Mouse (Mus musculus) liver, adult 2 months (tissue): ENCODE measurements around the gene Pde4dip. TPM values are rescaled to one million over a fixed set of nuclear protein-coding genes. Genes with fewer than 3 reads are reported as not detected.
A peak's percentile ranks its signal among the peaks of the same experiment; 100 is the strongest.

Source experiments
- DNase-seq: peaks from one replicate; pipeline ENCODE4 v3.0.0-alpha.2; 2011; ENCODE audit warnings: low read depth, low spot score; ENCODE audit errors: extremely low read depth
- H3K27ac ChIP-seq: fragments of 200-500 bp; replicated peaks from 2 replicates; pipeline ENCODE4 v1.5.1; 2012; ENCODE audit warnings: low read depth, mild to moderate bottlenecking, control low read depth, inconsistent platforms, low read length; ENCODE audit not compliant: insufficient read depth
- H3K27me3 ChIP-seq: fragments of 200-500 bp; 2 replicates; pipeline ENCODE4 v1.6.1; 2012; ENCODE audit warnings: mild to moderate bottlenecking, moderate library complexity, low read length, inconsistent platforms; ENCODE audit not compliant: control insufficient read depth, insufficient read depth
- H3K36me3 ChIP-seq: fragments of 200-500 bp; 2 replicates; pipeline ENCODE4 v1.6.1; 2012; ENCODE audit warnings: low read length, inconsistent platforms; ENCODE audit not compliant: control insufficient read depth, insufficient read depth
- H3K4me1 ChIP-seq: fragments of 200-500 bp; 2 replicates; pipeline ENCODE4 v1.6.1; 2011; ENCODE audit warnings: low read length; ENCODE audit not compliant: control insufficient read depth, insufficient read depth
- H3K4me3 ChIP-seq: fragments of 200-500 bp; 2 replicates; pipeline ENCODE4 v1.5.1; 2011; ENCODE audit warnings: low read depth, mild to moderate bottlenecking, control low read depth, low read length, moderate library complexity; ENCODE audit not compliant: insufficient read depth
- H3K79me2 ChIP-seq: fragments of 200-500 bp; 2 replicates; pipeline ENCODE4 v1.6.1; 2012; ENCODE audit warnings: inconsistent platforms, mild to moderate bottlenecking, low read length, moderate library complexity; ENCODE audit not compliant: control insufficient read depth, insufficient read depth
- H3K9ac ChIP-seq: fragments of 200-500 bp; 2 replicates; pipeline ENCODE4 v1.6.1; 2012; ENCODE audit warnings: low read depth, mild to moderate bottlenecking, control low read depth, inconsistent platforms, low read length
- CTCF ChIP-seq: fragments of 200-500 bp; IDR thresholded peaks from 2 replicates; pipeline ENCODE4 v1.5.1; 2011; ENCODE audit warnings: low read depth, low read length, control low read depth
- POLR2A ChIP-seq: fragments of 200-500 bp; IDR thresholded peaks from 2 replicates; pipeline ENCODE4 v1.6.1; 2011; ENCODE audit warnings: low read length, control low read depth; ENCODE audit not compliant: insufficient read depth; ENCODE audit errors: extremely low read depth
- WGBS: fragments of 180-500 bp; shearing (Covaris S2); methylation state at CpG from one replicate; pipeline ENCODE4 v1.1.7; 2018; 5-methylcytosine and 5-hydroxymethylcytosine counted together
- polyA plus RNA-seq: library from polyadenylated mRNA; depleted of rRNA; stranded (reverse); fragments of >200 nt; gene quantifications from 2 replicates; pipeline ENCODE4 v1.2.3, GENCODE M21; 2012
- total RNA-seq: library from RNA; depleted of rRNA; stranded (reverse); fragments of >200 nt; gene quantifications from 2 replicates; pipeline ENCODE4 v1.2.3, GENCODE M21; 2014

The Pde4dip gene
- total and polyA plus RNA-seq, 2 experiments = 24.0 to 50.1 TPM

DNA sequence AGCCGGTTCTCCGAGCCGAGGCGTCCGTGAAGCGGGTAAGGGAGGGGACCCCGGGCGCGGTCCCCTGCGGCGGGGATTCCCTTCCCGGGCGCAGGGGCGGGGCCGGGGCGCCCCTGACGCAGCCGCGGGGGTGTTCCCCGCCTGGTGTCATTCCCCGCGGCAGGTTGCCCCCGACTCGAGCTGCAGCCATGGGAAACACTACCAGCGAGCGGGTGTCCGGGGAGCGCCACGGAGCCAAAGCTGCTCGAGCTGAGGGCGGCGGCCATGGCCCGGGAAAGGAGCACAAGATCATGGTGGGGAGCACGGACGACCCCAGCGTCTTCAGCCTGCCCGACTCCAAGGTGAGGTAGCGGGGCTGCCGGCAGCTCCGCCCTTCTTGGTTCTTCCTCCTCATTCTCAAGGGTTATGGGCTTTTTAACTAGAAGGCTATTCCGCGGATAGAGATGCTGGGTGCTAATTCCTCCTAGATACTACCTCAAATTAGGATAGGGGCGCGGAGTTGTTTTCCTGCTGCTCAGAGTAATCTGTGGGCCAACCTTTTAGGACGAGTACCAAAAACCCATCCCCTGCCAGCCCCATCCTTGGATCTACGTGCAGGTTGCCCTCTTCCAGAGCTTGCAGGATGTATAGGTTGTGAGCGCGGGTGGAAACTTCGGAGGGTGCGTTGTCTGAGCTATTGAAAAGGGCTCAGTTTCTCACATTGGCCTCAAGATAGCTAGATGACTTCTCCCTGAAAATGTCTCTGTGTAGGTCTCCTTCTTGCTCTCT lies 229.9 kb downstream of the Pde4dip start:
- no peak for DNase-seq
- TF ChIP-seq POLR2A (no peak), CTCF (no peak)
- Histone ChIP-seq H3K36me3 (no peaks in the 10 kb centered on the region), H3K27me3 (no peaks in the 10 kb centered on the region), H3K4me1 (peaks cover 8% of the 10 kb centered on the region), H3K4me3 (peak overlapping the region; percentile 92), H3K79me2 (no peaks in the 10 kb centered on the region; the same call in 1 of the 2 replicates), H3K9ac (peak overlapping the region; percentile 86), H3K27ac (0 out of 2 replicates have a peak overlapping the region, but pooled peaks have one; percentile 1)
- WGBS = 2% methylated on average over 46 of the region's 50 CpGs

DNA sequence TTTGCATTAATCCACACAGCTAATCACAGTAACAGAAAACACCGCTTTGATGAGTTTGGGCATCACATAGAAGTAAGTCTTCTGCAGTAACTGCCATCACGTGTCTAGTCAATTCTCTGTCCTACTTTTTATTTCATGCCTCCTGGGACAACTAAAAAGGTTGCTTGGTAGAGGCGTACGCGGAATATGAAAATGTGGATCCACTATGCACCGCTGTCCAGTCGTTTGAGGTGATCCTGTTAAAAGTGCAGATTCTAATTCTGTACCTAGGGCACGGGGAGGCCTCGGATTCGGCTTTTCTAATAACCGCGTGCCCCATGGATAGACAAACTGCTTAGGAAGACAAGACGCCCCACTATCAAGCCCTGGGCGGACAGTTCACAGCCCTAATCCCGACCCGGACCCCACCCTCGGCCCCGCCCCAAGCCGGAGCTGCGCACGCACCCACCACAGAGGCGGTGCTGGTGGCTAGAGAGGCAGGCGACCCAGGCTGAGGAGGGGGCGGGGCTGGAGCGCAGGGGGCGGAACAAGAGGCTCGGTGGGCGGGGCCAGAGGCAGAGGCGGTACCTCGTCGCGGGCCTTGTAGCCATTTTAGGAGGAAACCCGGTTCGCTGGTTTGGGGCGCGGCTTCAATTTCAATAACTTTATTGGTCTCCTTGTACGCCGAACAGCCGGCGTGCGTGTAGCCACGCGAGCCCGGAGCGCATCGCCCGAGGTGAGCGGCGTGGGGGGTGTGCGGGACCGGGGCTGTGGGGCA lies 230.7 kb downstream of the Pde4dip start, which contains the start of gene Prkab2:
Gene Prkab2, plus strand, starts transcription at position 539 of the 757 bp plus-strand sequence.
- WGBS = 1% methylated on average over 50 of the region's 51 CpGs
- Histone ChIP-seq H3K27ac (peak within 1 kb of the TSS; percentile 65), H3K79me2 (no peaks in the 10 kb centered on the region; the same call in 1 of the 2 replicates), H3K9ac (peak within 1 kb of the TSS; percentile 86), H3K36me3 (no peaks in the 10 kb centered on the region), H3K4me1 (peaks cover 14% of the 10 kb centered on the region), H3K27me3 (no peaks in the 10 kb centered on the region), H3K4me3 (peak within 1 kb of the TSS; percentile 92)
- 0 out of 2 replicates have a peak, but pooled peaks have one; percentile 41 for TF ChIP-seq POLR2A
- no peak for TF ChIP-seq CTCF
- DNase-seq = peak; percentile 87

DNA sequence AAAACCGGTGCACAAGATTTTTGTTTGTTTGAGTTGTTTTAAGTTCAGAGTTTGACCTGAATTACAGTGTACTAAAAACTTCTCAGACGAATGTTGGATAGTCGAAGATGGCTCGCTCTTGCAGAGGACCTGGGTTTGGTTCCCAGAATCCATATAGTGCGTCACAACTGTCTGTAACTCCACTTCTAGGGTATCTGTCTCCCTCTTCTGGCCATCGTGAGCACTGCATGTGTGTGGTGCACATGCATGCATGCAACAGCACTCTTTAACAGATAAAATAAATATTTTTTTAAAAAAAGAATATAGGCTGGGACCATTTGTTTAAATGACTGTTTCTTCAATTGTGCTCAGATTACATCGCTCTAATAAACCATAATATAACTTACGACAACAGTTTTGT lies 233.6 kb downstream of the Pde4dip start:
- H3K27ac ChIP-seq = no peak overlapping the region
- peak; percentile 69 for DNase-seq
- H3K4me3 ChIP-seq = no peak overlapping the region
- no peaks in the 10 kb centered on the region for H3K79me2 ChIP-seq
- H3K4me1 ChIP-seq = peaks cover 31% of the 10 kb centered on the region
- no peak overlapping the region for H3K9ac ChIP-seq
- TF ChIP-seq POLR2A = no peak
- peak; percentile 72 for TF ChIP-seq CTCF
- peaks cover 25% of the 10 kb centered on the region for H3K36me3 ChIP-seq
- 63% methylated on average over 8 of the region's 8 CpGs for whole genome bisulfite sequencing
- no peaks in the 10 kb centered on the region for H3K27me3 ChIP-seq

DNA sequence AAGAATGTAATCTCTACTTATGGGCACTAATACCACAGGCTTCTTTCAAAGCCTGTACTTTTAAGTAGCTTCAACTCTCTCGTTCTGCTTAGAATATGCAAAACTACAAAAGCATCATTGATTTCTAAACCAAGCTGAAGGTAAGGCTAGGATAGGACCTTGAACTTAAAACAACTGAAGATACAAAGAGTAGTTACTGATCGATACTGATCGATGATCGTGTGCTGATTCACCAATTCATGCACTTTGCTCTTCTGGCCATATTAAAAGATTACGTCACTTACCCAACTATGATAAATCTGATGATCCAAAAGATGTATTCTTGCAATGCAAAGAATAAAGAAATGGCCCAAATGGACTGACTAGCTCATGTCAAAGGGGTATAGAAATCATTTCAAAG lies 234.7 kb downstream of the Pde4dip start:
- Histone ChIP-seq H3K27ac (no peak overlapping the region), H3K27me3 (no peaks in the 10 kb centered on the region), H3K36me3 (peaks cover 35% of the 10 kb centered on the region), H3K79me2 (no peaks in the 10 kb centered on the region), H3K9ac (no peak overlapping the region), H3K4me1 (peaks cover 31% of the 10 kb centered on the region), H3K4me3 (no peak overlapping the region)
- 22% methylated on average over 5 of the region's 5 CpGs for WGBS
- TF ChIP-seq POLR2A (no peak), CTCF (no peak)
- peak; percentile 92 for DNase-seq

DNA sequence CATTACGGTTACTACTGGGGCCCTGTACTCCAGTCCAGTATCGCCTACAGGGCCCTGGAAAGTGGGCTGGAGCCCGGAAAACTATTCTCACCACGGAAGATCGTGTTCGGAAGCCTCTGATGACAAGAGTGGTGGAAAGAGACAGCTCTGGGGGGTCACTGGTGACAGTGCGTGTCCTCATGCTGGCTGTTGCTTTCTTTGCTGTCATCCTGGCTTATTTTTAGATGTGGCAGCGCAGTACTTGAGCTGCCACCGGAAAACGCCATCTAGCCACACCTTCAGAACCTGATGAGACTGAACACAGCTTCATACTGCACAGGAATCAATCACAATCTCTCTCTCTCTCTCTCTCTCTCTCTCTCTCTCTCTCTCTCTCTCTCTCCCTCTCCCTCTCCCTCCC lies 236.9 kb downstream of the Pde4dip start:
- TF ChIP-seq CTCF (no peak), POLR2A (no peak)
- peaks cover 55% of the 10 kb centered on the region for H3K36me3 ChIP-seq
- WGBS = 91% methylated on average over 10 of the region's 10 CpGs

More for the DNA sequence above, 236.9 kb downstream of the Pde4dip start:
- Histone ChIP-seq H3K9ac (no peak overlapping the region), H3K79me2 (no peaks in the 10 kb centered on the region), H3K4me3 (no peak overlapping the region), H3K27ac (0 out of 2 replicates have a peak overlapping the region, but pooled peaks have one; percentile 1), H3K4me1 (peaks cover 30% of the 10 kb centered on the region), H3K27me3 (no peaks in the 10 kb centered on the region)
- peak; percentile 12 for DNase-seq
